Mouse (Mus musculus): ENCODE results near the gene Eva1b. TPM values are rescaled to one million over a fixed set of nuclear protein-coding genes. Genes with fewer than 3 reads are reported as not detected.

Eva1b gene
- polyA plus RNA-seq, 1 experiment: 0.17 TPM

GRCm38 (mm10) chr4:126113943-126114342, 33.6 kb upstream of the Eva1b start:
- no peak for TF ChIP-seq GATA1 (IDR thresholded peaks at IDR 0.05; ENCODE audit: low read length)

- no peak for TF ChIP-seq GATA1 (IDR thresholded peaks at IDR 0.05; ENCODE audit: low read length)
Observed at GRCm38 (mm10) chr4:126115411-126115810, 32.1 kb upstream of the Eva1b start.

- TF ChIP-seq GATA1 (IDR thresholded peaks at IDR 0.05; ENCODE audit: low read length): no peak
Observed at GRCm38 (mm10) chr4:126115871-126116521, 31.5 kb upstream of the Eva1b start.

GRCm38 (mm10) chr4:126117116-126117515, 30.4 kb upstream of the Eva1b start:
- TF ChIP-seq GATA1 (IDR thresholded peaks at IDR 0.05; ENCODE audit: low read length): no peak

GRCm38 (mm10) chr4:126118651-126119050, 28.9 kb upstream of the Eva1b start:
- TF ChIP-seq GATA1 (IDR thresholded peaks at IDR 0.05; ENCODE audit: low read length): no peak

GRCm38 (mm10) chr4:126119051-126119450, 28.5 kb upstream of the Eva1b start:
- no peak for TF ChIP-seq GATA1 (IDR thresholded peaks at IDR 0.05; ENCODE audit: low read length)

GRCm38 (mm10) chr4:126120052-126120451, 27.5 kb upstream of the Eva1b start:
- TF ChIP-seq GATA1 (IDR thresholded peaks at IDR 0.05; ENCODE audit: low read length): no peak

- TF ChIP-seq GATA1 (IDR thresholded peaks at IDR 0.05; ENCODE audit: low read length): no peak
Observed at GRCm38 (mm10) chr4:126120506-126120905, 27.0 kb upstream of the Eva1b start.

GRCm38 (mm10) chr4:126123309-126124040, 24.1 kb upstream of the Eva1b start:
- no peak for TF ChIP-seq GATA1 (IDR thresholded peaks at IDR 0.05; ENCODE audit: low read length)

- TF ChIP-seq GATA1 (IDR thresholded peaks at IDR 0.05; ENCODE audit: low read length): no peak
Observed at GRCm38 (mm10) chr4:126130502-126130901, 17.0 kb upstream of the Eva1b start.

GRCm38 (mm10) chr4:126131290-126132121, 16.0 kb upstream of the Eva1b start:
- TF ChIP-seq GATA1 (IDR thresholded peaks at IDR 0.05; ENCODE audit: low read length): no peak

GRCm38 (mm10) chr4:126132636-126133264, 14.8 kb upstream of the Eva1b start:
- no peak for TF ChIP-seq GATA1 (IDR thresholded peaks at IDR 0.05; ENCODE audit: low read length)

GRCm38 (mm10) chr4:126134236-126134635, 13.3 kb upstream of the Eva1b start:
- no peak for TF ChIP-seq GATA1 (IDR thresholded peaks at IDR 0.05; ENCODE audit: low read length)

- TF ChIP-seq GATA1 (IDR thresholded peaks at IDR 0.05; ENCODE audit: low read length): no peak
Observed at GRCm38 (mm10) chr4:126134639-126135038, 12.9 kb upstream of the Eva1b start.

- TF ChIP-seq GATA1 (IDR thresholded peaks at IDR 0.05; ENCODE audit: low read length): no peak
Observed at GRCm38 (mm10) chr4:126137773-126138172, 9.8 kb upstream of the Eva1b start.

GRCm38 (mm10) chr4:126141021-126141420, 6.5 kb upstream of the Eva1b start:
- no peak for TF ChIP-seq GATA1 (IDR thresholded peaks at IDR 0.05; ENCODE audit: low read length)

All from G1E-ER4 (cell line).